Mouse (Mus musculus) hindbrain, embryonic 13.5 days (tissue): ENCODE measurements around the gene Wfdc3. TPM values are rescaled to one million over a fixed set of nuclear protein-coding genes. Genes with fewer than 3 reads are reported as not detected.

ENCODE experiments used
- polyA plus RNA-seq: library from polyadenylated mRNA; unstranded; fragments of >200 nt; fragmentation: Nextera tagmentation; extraction: Ambion mirVana; gene quantifications from 2 replicates; pipeline ENCODE4 v1.2.1, GENCODE M21; 2015

The Wfdc3 gene
- polyA plus RNA-seq, 1 experiment from 2014 or later: 0.95 TPM

Other genes starting within 250 kb of the Wfdc3 start
- gene Pigt, start 248.4 kb downstream of the Wfdc3 start, polyA plus RNA-seq: 67.3 and 71.1 TPM in 2 replicates
- 4.5 and 5.5 TPM in 2 replicates for gene Wfdc2, start 183.5 kb downstream of the Wfdc3 start, polyA plus RNA-seq
- not detected in 2 replicates for gene Spint3, start 172.5 kb downstream of the Wfdc3 start, polyA plus RNA-seq
- gene Wfdc6a, start 160.5 kb downstream of the Wfdc3 start, polyA plus RNA-seq: not detected in 2 replicates
- gene Eppin, start 152.3 kb downstream of the Wfdc3 start, polyA plus RNA-seq: not detected in 2 replicates
- gene Wfdc6b, start 132.4 kb downstream of the Wfdc3 start, polyA plus RNA-seq: not detected in 2 replicates
- gene Wfdc8, start 132.3 kb downstream of the Wfdc3 start, polyA plus RNA-seq: not detected in 2 replicates
- not detected in 2 replicates for gene Wfdc16, start 107.1 kb downstream of the Wfdc3 start, polyA plus RNA-seq
- gene Wfdc10, start 89.9 kb downstream of the Wfdc3 start, polyA plus RNA-seq: not detected in 2 replicates
- not detected in 2 replicates for gene Wfdc9, start 89.3 kb downstream of the Wfdc3 start, polyA plus RNA-seq
- not detected in 2 replicates for gene Wfdc11, start 71.8 kb downstream of the Wfdc3 start, polyA plus RNA-seq
- gene Wfdc13, start 60.8 kb downstream of the Wfdc3 start, polyA plus RNA-seq: not detected in 2 replicates
- not detected in 2 replicates for gene Spint4, start 47.4 kb downstream of the Wfdc3 start, polyA plus RNA-seq
- gene Spint5, start 30.6 kb downstream of the Wfdc3 start, polyA plus RNA-seq: not detected in 2 replicates
- gene Dnttip1, start 52 bp upstream of the Wfdc3 start, polyA plus RNA-seq: 65.0 and 72.3 TPM in 2 replicates
- gene Ube2c, start 24.0 kb upstream of the Wfdc3 start, polyA plus RNA-seq: 97.2 and 108 TPM in 2 replicates
- 1.3 and 3.9 TPM in 2 replicates for gene Tnnc2, start 34.0 kb upstream of the Wfdc3 start, polyA plus RNA-seq
- gene Snx21, start 39.9 kb upstream of the Wfdc3 start, polyA plus RNA-seq: 21.0 and 22.4 TPM in 2 replicates
- gene Acot8, start 59.0 kb upstream of the Wfdc3 start, polyA plus RNA-seq: 19.4 and 19.8 TPM in 2 replicates
- gene Zswim3, start 59.2 kb upstream of the Wfdc3 start, polyA plus RNA-seq: 13.7 and 14.6 TPM in 2 replicates
- gene Zswim1, start 76.8 kb upstream of the Wfdc3 start, polyA plus RNA-seq: 23.9 and 24.3 TPM in 2 replicates
- not detected in 2 replicates for gene Spata25, start 82.6 kb upstream of the Wfdc3 start, polyA plus RNA-seq
- gene Ctsa, start 86.9 kb upstream of the Wfdc3 start, polyA plus RNA-seq: 101 and 109 TPM in 2 replicates
- gene Neurl2, start 87.5 kb upstream of the Wfdc3 start, polyA plus RNA-seq: 5.4 and 5.9 TPM in 2 replicates
- gene Pltp, start 111.8 kb upstream of the Wfdc3 start, polyA plus RNA-seq: 123 and 127 TPM in 2 replicates
- 87.8 and 95.3 TPM in 2 replicates for gene Pcif1, start 133.4 kb upstream of the Wfdc3 start, polyA plus RNA-seq
- gene Zfp335, start 165.8 kb upstream of the Wfdc3 start, polyA plus RNA-seq: 13.1 and 13.9 TPM in 2 replicates
- 23.8 and 25.2 TPM in 2 replicates for gene Mmp9, start 194.8 kb upstream of the Wfdc3 start, polyA plus RNA-seq
- 21.4 and 22.1 TPM in 2 replicates for gene Slc12a5, start 214.9 kb upstream of the Wfdc3 start, polyA plus RNA-seq